Mouse (Mus musculus): ENCODE results near the gene Tlcd2. TPM values are rescaled to one million over a fixed set of nuclear protein-coding genes. Genes with fewer than 3 reads are reported as not detected.
A peak's percentile ranks its signal among the peaks of the same experiment; 100 is the strongest.

Gene Tlcd2
- polyA plus RNA-seq, 1 experiment: 5.0 TPM

DNA sequence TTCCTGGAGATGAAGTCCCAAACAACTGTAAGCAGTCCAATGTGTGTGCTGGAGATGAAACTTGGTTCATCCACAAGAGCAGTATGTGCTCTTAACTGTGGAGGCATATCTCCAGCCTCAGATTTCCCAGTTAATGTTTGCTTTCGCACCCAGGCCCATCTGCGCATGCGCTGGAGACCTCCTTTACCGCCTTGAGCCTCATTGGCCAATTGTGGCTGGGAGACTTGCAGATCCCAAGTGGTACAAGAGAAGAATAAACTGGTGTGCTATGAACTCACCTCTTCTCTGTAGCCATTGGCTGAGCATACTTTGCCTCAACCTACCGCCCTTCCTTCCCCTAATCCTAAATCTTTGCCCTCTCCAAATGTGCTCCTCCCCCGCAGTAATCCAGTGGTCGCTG is 11.9 kb downstream of the Tlcd2 start:
- TF ChIP-seq POLR2A (IDR thresholded peaks at IDR 0.05; ENCODE audit: borderline replicate concordance, control insufficient read depth, low read depth, low read length) (no peak), CTCF (IDR thresholded peaks at IDR 0.05; ENCODE audit: control insufficient read depth, insufficient read depth, low read length) (no peak)
- Histone ChIP-seq H3K4me1 (ENCODE audit: control insufficient read depth, insufficient read depth, low read length) (no peaks in the 10 kb centered on the region; the same call in 1 of the 2 replicates), H3K4me3 (replicated peaks; ENCODE audit: control insufficient read depth, low read depth, low read length) (no peak overlapping the region), H3K27ac (ENCODE audit: control insufficient read depth, insufficient read depth, low read depth, low read length, poor library complexity) (no peak overlapping the region)
- 92% methylated on average over 7 of the region's 7 CpGs for WGBS

DNA sequence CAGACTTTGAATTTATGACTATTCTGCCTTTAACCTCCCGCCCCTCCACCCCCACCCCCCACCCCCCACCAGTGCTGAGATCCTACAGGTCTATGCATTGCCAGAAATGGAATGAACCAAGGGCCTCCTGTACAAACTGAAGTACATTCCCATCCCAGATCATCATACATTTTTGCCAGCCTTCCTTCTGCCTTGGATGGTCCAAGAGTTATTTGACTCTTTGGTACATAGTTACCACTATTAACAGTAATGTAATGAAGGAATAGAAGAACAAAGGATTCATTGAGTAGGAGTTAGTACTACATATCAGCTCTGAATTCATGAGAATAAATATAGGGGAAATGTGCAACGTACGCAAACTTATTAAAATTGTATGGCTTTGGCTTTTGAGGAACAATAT is 24.7 kb downstream of the Tlcd2 start:
- Histone ChIP-seq H3K27ac (ENCODE audit: control insufficient read depth, insufficient read depth, low read depth, low read length, poor library complexity) (no peak overlapping the region), H3K4me3 (replicated peaks; ENCODE audit: control insufficient read depth, low read depth, low read length) (no peak overlapping the region), H3K4me1 (ENCODE audit: control insufficient read depth, insufficient read depth, low read length) (peaks cover 4% of the 10 kb centered on the region)
- TF ChIP-seq POLR2A (IDR thresholded peaks at IDR 0.05; ENCODE audit: borderline replicate concordance, control insufficient read depth, low read depth, low read length): no peak
- TF ChIP-seq CTCF (IDR thresholded peaks at IDR 0.05; ENCODE audit: control insufficient read depth, insufficient read depth, low read length): no peak
- 21% methylated on average over 3 of the region's 3 CpGs for WGBS

DNA sequence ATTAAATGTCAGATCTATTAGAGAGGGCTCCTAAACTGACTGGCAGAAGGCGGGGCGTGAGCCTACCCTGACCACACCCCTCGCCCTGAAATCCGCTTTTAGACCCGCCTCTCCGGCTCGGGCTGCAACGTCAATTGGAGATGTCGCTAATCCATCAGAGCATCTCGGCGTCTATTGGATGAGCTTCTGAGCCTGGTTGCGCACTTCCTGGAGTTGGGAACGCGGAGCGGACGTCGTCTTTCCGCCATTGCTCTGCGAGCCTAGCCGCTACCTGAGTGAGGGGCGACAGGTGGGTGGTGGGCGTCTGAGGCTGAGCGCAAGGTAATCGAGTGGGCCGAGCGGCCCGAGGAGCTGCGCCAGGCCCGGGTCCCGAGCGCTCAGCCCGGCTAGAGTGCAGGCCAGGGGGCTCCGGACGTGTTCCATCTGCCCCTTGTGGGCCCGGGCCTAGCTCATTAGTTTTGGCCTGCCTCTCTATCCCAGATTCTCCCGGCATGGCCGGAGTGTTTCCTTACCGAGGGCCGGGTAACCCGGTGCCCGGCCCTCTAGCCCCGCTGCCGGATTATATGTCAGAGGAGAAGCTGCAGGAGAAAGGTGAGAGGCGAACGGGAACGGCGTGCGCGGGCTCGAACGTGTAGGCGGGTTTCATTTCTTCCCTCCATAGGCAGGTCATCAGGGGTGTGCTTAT is 25.2 kb downstream of the Tlcd2 start, which contains the start of gene Prpf8:
Gene Prpf8 (plus strand): TSS at position 216 of the 685 bp plus-strand sequence.
- no peak for TF ChIP-seq CTCF (IDR thresholded peaks at IDR 0.05; ENCODE audit: control insufficient read depth, insufficient read depth, low read length)
- TF ChIP-seq POLR2A (IDR thresholded peaks at IDR 0.05; ENCODE audit: borderline replicate concordance, control insufficient read depth, low read depth, low read length): peak; percentile 85
- peaks cover 4% of the 10 kb centered on the region for H3K4me1 ChIP-seq (ENCODE audit: control insufficient read depth, insufficient read depth, low read length)
- peak within 1 kb of the TSS; percentile 46; the same call in 1 of the 2 replicates for H3K27ac ChIP-seq (ENCODE audit: control insufficient read depth, insufficient read depth, low read depth, low read length, poor library complexity)
- peak within 1 kb of the TSS; percentile 71 for H3K4me3 ChIP-seq (replicated peaks; ENCODE audit: control insufficient read depth, low read depth, low read length)
- WGBS: under 1% methylated on average over 52 of the region's 52 CpGs

DNA sequence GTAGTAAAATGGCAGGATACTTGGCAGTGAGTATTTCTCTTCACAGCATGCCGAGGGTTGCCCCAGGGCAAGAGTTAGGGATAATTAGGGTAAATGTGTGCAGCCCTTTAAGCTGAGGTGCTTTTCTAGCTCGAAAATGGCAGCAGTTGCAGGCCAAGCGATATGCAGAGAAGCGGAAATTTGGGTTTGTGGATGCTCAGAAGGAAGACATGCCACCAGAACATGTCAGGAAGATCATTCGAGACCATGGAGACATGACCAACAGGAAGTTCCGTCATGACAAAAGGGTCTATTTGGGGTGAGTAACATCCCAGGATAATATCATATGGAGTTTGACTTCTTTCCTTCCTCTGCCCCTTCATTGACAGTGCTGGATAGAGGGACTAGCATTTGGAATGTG is 26.0 kb downstream of the Tlcd2 start:
- peaks cover 4% of the 10 kb centered on the region for H3K4me1 ChIP-seq (ENCODE audit: control insufficient read depth, insufficient read depth, low read length)
- WGBS: 24% methylated on average over 6 of the region's 6 CpGs
- TF ChIP-seq CTCF (IDR thresholded peaks at IDR 0.05; ENCODE audit: control insufficient read depth, insufficient read depth, low read length) (no peak), POLR2A (IDR thresholded peaks at IDR 0.05; ENCODE audit: borderline replicate concordance, control insufficient read depth, low read depth, low read length) (no peak)
- H3K27ac ChIP-seq (ENCODE audit: control insufficient read depth, insufficient read depth, low read depth, low read length, poor library complexity): no peak overlapping the region
- H3K4me3 ChIP-seq (replicated peaks; ENCODE audit: control insufficient read depth, low read depth, low read length): peak overlapping the region; percentile 71

DNA sequence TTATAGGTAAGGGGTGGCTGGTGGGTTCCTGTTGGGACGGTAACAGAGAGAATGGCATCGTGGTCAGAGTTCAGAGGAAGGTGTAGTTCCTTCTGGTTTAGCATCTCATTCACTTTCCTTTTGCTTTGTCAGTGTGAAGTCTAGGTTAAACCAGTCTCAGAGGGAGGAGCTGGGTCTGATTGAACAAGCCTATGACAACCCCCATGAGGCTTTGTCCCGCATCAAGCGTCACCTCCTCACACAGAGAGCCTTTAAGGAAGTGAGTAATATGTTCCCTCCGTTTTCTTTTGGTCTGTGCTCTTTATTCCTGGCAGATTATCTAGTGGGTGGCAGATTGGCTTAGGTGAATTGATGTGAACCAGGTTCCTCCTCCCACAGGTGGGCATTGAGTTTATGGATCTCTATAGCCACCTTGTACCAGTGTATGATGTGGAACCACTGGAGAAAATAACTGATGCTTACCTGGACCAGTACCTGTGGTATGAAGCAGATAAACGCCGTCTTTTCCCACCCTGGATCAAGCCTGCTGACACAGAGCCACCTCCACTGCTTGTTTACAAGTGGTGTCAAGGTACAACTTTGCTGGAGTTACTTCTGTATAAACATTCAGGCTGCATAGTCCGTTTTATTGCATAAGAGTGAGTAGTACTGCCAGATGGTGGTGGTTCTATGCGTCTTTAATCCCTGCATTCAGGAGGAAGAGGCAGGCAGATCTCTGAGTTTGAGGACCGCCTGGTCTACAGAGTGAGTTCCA is 33.0 kb downstream of the Tlcd2 start:
- Histone ChIP-seq H3K4me3 (replicated peaks; ENCODE audit: control insufficient read depth, low read depth, low read length) (no peak overlapping the region), H3K27ac (ENCODE audit: control insufficient read depth, insufficient read depth, low read depth, low read length, poor library complexity) (no peak overlapping the region), H3K4me1 (ENCODE audit: control insufficient read depth, insufficient read depth, low read length) (no peaks in the 10 kb centered on the region)
- WGBS: 82% methylated on average over 10 of the region's 10 CpGs
- TF ChIP-seq POLR2A (IDR thresholded peaks at IDR 0.05; ENCODE audit: borderline replicate concordance, control insufficient read depth, low read depth, low read length): no peak

DNA sequence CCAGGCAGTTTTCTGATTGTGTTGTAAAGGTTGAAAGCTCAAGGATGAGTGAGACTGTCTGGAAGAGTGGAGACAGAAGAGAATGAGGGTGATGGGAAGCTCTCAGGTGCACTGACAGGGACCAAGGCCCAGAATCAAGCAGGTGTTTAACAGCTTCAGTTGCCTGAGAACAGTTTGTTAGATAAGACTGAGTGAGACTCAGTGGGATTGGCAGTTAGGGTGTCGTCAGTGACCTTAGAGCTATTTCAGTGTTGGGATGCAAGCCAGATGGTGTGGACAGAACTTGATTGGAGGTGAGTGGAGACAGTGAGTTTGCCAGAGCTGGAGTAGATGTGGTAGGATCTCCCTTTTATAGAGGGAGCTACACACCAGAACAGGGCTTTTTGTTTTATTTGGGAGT is 36.6 kb downstream of the Tlcd2 start:
- 68% methylated on average over 1 of the region's 1 CpGs for WGBS
- Histone ChIP-seq H3K27ac (ENCODE audit: control insufficient read depth, insufficient read depth, low read depth, low read length, poor library complexity) (no peak overlapping the region), H3K4me3 (replicated peaks; ENCODE audit: control insufficient read depth, low read depth, low read length) (no peak overlapping the region), H3K4me1 (ENCODE audit: control insufficient read depth, insufficient read depth, low read length) (no peaks in the 10 kb centered on the region)
- TF ChIP-seq CTCF (IDR thresholded peaks at IDR 0.05; ENCODE audit: control insufficient read depth, insufficient read depth, low read length) (no peak), POLR2A (IDR thresholded peaks at IDR 0.05; ENCODE audit: borderline replicate concordance, control insufficient read depth, low read depth, low read length) (no peak)

- WGBS: 96% methylated on average over 4 of the region's 4 CpGs
- no peak overlapping the region for H3K4me3 ChIP-seq (replicated peaks; ENCODE audit: control insufficient read depth, low read depth, low read length)
- TF ChIP-seq CTCF (IDR thresholded peaks at IDR 0.05; ENCODE audit: control insufficient read depth, insufficient read depth, low read length) (no peak), POLR2A (IDR thresholded peaks at IDR 0.05; ENCODE audit: borderline replicate concordance, control insufficient read depth, low read depth, low read length) (no peak)
- no peak overlapping the region for H3K27ac ChIP-seq (ENCODE audit: control insufficient read depth, insufficient read depth, low read depth, low read length, poor library complexity)
- H3K4me1 ChIP-seq (ENCODE audit: control insufficient read depth, insufficient read depth, low read length): peaks cover 2% of the 10 kb centered on the region; the same call in 1 of the 2 replicates
Measured at GRCm38 (mm10) chr11:75508162-75508561, 46.6 kb downstream of the Tlcd2 start.

GRCm38 (mm10) chr11:75508904-75509303 is 47.4 kb downstream of the Tlcd2 start:
- TF ChIP-seq CTCF (IDR thresholded peaks at IDR 0.05; ENCODE audit: control insufficient read depth, insufficient read depth, low read length) (no peak), POLR2A (IDR thresholded peaks at IDR 0.05; ENCODE audit: borderline replicate concordance, control insufficient read depth, low read depth, low read length) (no peak)
- WGBS: 60% methylated on average over 8 of the region's 8 CpGs
- H3K4me1 ChIP-seq (ENCODE audit: control insufficient read depth, insufficient read depth, low read length): peaks cover 3% of the 10 kb centered on the region; the same call in 1 of the 2 replicates

More at GRCm38 (mm10) chr11:75508904-75509303, 47.4 kb downstream of the Tlcd2 start:
- Histone ChIP-seq H3K27ac (ENCODE audit: control insufficient read depth, insufficient read depth, low read depth, low read length, poor library complexity) (no peak overlapping the region), H3K4me3 (replicated peaks; ENCODE audit: control insufficient read depth, low read depth, low read length) (no peak overlapping the region)
